Comparison of ENCODE assay signal across 18 mouse cellular contexts in the genomic region with DNA sequence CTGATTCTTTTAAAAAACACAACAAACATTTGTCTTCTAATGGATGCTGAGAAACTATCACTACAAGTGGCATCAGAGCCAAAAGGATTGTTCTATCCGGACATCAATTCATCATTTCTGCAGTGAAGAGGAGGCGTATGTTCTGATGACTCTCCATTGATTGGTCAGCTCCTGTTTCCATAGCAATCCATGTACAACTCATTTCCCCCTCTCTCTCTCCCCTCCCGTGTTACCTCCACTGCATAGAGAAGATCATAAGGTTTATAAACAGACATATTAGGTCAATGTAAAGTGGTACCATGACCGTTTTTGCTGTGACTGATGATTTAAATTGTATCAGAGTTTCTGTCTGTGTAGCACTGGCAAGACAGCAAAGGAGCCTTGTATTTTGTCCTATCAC.
"Had no signal": no experiment of that assay in that cellular context is flagged by ENCODE, and none has a peak within 500 bp of the region (broad histone marks: within the 10 kb centered on the region; RNA-seq: fewer than 3 reads in every experiment).

No protein-coding gene starts in this region.

- H3K9ac ChIP-seq: kidney, embryonic 15.5 days; limb, embryonic 13.5 days; liver, embryonic 12.5 days; liver, embryonic 15.5 days; lung, embryonic 15.5 days; midbrain, embryonic 12.5 days had no signal

- H3K4me3 ChIP-seq: kidney, embryonic 15.5 days; limb, embryonic 10.5 days; limb, embryonic 13.5 days; liver, embryonic 12.5 days; liver, embryonic 15.5 days; lung, embryonic 15.5 days; megakaryocyte, embryonic 14.5 days; midbrain, embryonic 12.5 days had no signal

- H3K27ac ChIP-seq: kidney, embryonic 15.5 days; limb, embryonic 10.5 days; limb, embryonic 13.5 days; liver, embryonic 12.5 days; liver, embryonic 15.5 days; lung, embryonic 15.5 days; midbrain, embryonic 12.5 days had no signal

- H3K36me3 ChIP-seq: kidney, embryonic 15.5 days; limb, embryonic 10.5 days; limb, embryonic 13.5 days; liver, embryonic 12.5 days; liver, embryonic 15.5 days; lung, embryonic 15.5 days; midbrain, embryonic 12.5 days had no signal

- H3K4me1 ChIP-seq: kidney, embryonic 15.5 days; limb, embryonic 10.5 days; liver, embryonic 12.5 days; liver, embryonic 15.5 days; lung, embryonic 15.5 days; megakaryocyte, embryonic 14.5 days had no signal

- H3K27me3 ChIP-seq: kidney, embryonic 15.5 days; limb, embryonic 13.5 days; liver, embryonic 12.5 days; liver, embryonic 15.5 days; lung, embryonic 15.5 days; megakaryocyte, embryonic 14.5 days; midbrain, embryonic 12.5 days had no signal

- H3K9me3 ChIP-seq: kidney, embryonic 15.5 days; limb, embryonic 10.5 days; limb, embryonic 13.5 days; liver, embryonic 12.5 days; liver, embryonic 15.5 days; lung, embryonic 15.5 days; megakaryocyte, embryonic 14.5 days; midbrain, embryonic 12.5 days had no signal

- DNase-seq: kidney, adult 11 months; kidney, adult 8-10 months; kidney, postnatal 10 days; kidney, postnatal 36 days; liver; lung, adult 18-20 months; lung, postnatal 10 days; lung, postnatal 36 days; thymus, adult 18-20 months; thymus, postnatal 36 days had no signal

- ATAC-seq: liver, embryonic 12.5 days had no signal

- H3K4me2 ChIP-seq: kidney, embryonic 15.5 days; limb, embryonic 13.5 days; liver, embryonic 12.5 days; liver, embryonic 15.5 days; lung, embryonic 15.5 days; midbrain, embryonic 12.5 days had no signal
